Mouse (Mus musculus) 416B (cell line): ENCODE measurements around the gene Pid1.
A peak's percentile ranks its signal among the peaks of the same experiment; 100 is the strongest.

Source experiments
- DNase-seq: peaks from one replicate; pipeline ENCODE4 v3.0.0; 2011; ENCODE audit warnings: low read depth

Pid1 gene

GRCm38 (mm10) chr1:84177696-84178095 is 186.3 kb downstream of the Pid1 start:
- no peak for DNase-seq

DNA sequence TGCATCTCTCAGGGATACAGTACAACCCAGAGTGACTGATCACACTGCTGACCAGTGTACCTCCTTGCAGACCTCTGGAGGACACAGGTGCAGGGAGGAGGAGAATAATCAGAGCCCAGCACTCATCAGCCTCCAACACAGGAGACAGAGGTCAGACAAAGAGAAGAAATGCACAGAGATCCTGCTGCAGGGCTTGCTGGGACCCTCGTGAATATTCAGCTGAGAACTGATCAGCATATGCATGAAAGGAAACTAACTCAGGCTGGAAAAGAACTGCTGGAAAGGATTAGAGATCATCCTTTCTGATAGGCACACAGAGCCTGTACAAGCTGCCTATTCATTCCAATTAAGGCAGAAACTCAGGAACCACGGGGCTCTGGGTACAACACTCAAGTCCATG is 186.9 kb downstream of the Pid1 start:
- no peak for DNase-seq

DNA sequence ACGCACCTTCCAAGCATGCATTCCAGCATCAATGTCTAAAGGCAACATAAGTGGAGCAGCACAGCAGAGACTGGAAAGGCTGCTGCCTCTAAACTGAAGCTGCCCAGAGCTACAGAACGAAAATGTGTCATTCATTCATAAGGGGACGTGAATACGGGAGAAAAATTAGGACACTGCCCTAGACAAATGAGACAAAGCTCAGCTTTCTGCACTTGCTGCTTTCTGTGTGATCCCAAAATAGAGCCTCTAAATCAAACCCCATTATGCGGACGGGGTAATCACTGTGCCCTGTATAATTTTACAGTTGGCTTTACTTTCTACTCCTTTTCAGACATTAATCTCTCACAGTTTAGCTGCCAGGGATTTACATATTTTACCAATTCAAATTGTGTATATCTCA is 191.0 kb downstream of the Pid1 start:
- DNase-seq, result no peak

GRCm38 (mm10) chr1:84157790-84158189 is 206.2 kb downstream of the Pid1 start:
- no peak for DNase-seq

GRCm38 (mm10) chr1:84155585-84155930 is 208.4 kb downstream of the Pid1 start:
- no peak for DNase-seq

DNA sequence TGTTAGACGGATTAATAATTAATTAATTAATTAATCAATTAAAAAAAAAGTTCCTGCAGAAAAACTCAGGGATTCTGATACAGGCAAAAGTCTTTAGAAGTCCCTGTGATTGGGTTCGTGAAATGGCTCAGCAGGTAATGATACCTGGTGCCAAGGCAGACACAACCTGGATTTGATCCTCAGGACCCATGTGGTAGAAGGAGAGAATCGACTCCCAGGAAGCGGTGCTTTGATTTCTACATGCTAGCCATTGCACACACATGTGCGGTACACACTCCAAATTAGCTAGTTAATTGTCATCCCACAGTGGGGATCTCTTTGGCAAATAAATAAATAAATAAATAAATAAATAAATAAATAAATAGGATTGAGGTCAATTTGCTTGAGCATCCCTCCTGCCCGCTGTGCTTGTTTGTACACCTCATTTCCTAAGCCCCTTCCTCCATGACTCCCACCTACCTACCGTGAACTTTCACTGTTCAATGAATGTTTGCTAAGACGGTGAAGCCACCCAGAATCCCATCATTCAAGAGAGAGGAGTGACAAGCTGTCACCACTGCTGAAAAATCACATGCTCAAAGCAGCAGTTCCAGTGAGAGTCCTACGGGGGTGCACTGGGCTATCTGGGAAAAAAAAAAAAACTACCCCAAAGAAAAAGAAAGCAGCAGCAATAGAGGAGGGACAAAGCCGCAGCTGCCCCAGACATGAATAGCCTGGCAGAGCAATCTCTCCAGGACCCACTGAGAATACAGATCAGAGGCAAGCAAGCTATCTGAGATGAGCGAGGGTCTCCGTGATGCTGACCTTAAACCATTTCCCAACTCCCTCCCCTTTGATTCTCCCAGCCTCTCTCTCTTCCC is 209.0 kb downstream of the Pid1 start:
- DNase-seq, result no peak

- peak; percentile 27 for DNase-seq
Observed at GRCm38 (mm10) chr1:84153943-84154342, 210.0 kb downstream of the Pid1 start.

DNA sequence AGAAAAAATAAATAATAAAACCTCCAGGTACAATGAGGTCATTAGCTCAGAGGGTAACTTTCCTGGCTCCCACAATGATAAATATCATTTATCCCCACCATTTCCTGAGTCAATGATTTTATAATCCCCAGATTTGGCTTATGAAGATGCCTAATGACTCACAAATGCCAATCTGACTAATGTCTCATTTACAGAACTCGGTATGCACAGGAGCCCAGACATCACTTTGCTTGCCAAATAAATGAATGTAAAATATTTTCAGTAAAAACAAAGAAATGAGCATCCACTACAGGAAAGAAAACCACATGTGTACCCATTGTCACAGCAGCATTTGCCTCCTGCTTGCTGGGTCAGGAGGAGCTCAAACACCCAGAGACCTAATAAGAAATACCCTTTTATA is 222.4 kb downstream of the Pid1 start:
- DNase-seq, result no peak

GRCm38 (mm10) chr1:84132451-84132850 is 231.5 kb downstream of the Pid1 start:
- DNase-seq, result no peak

GRCm38 (mm10) chr1:84131799-84132198 is 232.2 kb downstream of the Pid1 start:
- DNase-seq, result no peak

- no peak for DNase-seq
Observed at GRCm38 (mm10) chr1:84128510-84128909, 235.5 kb downstream of the Pid1 start.

GRCm38 (mm10) chr1:84119306-84119705 is 244.7 kb downstream of the Pid1 start:
- no peak for DNase-seq

GRCm38 (mm10) chr1:84106756-84107155 is 257.2 kb downstream of the Pid1 start:
- DNase-seq, result no peak

- DNase-seq, result peak; percentile 11
Observed at GRCm38 (mm10) chr1:84102052-84102451, 261.9 kb downstream of the Pid1 start.

DNA sequence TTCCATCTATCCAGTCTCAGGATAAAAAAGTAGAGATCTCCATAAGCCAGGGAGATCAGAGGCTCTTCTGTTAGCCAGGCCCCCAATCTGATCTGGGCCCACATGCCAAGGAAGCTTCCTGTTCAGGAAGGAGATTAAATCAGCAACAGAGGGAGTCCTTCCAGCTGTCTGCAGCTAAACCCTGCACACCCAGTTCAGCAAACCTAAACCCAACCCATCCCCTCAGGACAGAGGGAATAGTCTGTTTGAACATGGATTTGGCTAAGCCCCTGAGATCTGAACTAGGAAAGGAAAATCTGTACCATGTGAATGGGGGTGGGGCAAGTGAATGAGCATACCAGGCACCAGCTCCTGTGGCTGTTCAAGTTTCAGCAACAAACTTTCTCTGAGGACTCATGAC is 266.6 kb downstream of the Pid1 start:
- DNase-seq, result no peak

GRCm38 (mm10) chr1:84093291-84093690 is 270.7 kb downstream of the Pid1 start:
- DNase-seq, result no peak

- DNase-seq, result no peak
Observed at GRCm38 (mm10) chr1:84089664-84090063, 274.3 kb downstream of the Pid1 start.

- no peak for DNase-seq
Observed at GRCm38 (mm10) chr1:84087957-84088356, 276.0 kb downstream of the Pid1 start.

DNA sequence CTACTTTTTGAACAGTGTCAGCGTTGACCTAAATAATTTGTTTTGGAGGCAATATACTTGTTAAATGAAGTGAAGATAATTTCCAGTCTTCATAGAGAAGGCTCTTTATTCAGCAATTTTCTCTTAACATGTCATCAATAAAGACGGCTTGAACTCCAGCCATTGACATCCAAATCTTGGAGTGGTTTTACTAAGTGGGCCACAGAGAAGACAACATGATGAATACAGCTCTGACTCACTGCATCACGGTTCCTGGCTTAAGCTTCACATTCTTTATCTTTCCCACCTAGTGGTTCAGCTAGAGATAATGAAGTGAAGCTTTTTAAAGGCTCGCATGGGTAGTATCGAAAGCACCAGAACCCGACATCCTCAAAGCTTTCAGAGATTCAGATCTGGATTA is 276.7 kb downstream of the Pid1 start:
- no peak for DNase-seq

- DNase-seq, result no peak
Observed at GRCm38 (mm10) chr1:84086486-84086885, 277.5 kb downstream of the Pid1 start.

GRCm38 (mm10) chr1:84085361-84085760 is 278.6 kb downstream of the Pid1 start:
- DNase-seq, result no peak

DNA sequence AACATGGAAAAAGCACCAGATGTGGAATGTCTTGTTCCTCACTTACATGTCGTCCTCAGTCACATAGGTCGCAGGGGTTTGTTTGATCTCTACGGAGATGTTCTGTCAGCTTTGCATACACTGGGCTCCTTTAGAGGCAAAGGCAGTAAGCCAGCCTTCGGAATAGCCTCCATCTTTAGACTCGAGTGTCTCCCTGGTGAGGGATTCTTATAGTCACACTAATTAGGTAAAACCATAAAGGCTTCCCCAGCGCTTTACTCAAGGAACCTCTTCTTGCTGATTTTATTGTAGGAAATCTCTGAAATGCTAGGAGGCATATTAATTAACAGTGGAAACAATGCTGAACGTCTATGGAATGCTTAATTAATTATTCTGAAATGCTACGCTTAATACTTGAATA is 284.4 kb downstream of the Pid1 start:
- DNase-seq, result no peak

DNA sequence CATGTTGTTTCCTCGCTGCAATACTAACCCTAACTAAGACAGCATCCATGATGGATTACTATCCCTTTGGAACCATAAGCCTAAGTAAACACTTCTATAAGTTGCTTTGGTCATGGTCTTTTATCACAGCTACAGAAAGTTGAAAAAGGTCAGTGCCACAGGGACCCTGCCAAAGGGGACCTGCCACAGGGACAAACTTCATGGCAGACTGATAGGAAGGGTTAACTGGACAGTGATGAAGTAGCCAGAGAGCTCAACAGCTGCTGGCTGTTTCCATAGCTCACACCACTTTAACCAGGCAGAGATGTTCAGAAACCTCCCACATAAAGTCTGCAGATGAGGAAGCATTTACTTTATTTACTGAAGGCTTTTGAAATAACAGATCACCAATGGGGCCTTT is 287.0 kb downstream of the Pid1 start:
- DNase-seq, result no peak
